Mouse (Mus musculus) stomach, postnatal 0 days (tissue): ENCODE results near the gene Hspg2. TPM values are rescaled to one million over a fixed set of nuclear protein-coding genes. Genes with fewer than 3 reads are reported as not detected.
"Not testable (repeated sequence)": the region's sequence is repeated elsewhere in the genome, so short reads cannot be mapped to it uniquely, and the experiment has no call there.

Experiments
- ATAC-seq: fragments of 200-750 bp; cut with Nextera tagmentation; 2 replicates; pipeline ENCODE4 v1.8.0; 2017; ENCODE audit not compliant: low FRiP score, low TSS enrichment
- DNase-seq: peaks from one replicate; pipeline ENCODE4 v3.0.0-alpha.2; 2016; ENCODE audit warnings: low spot score
- H3K27ac ChIP-seq: fragments of 300-500 bp; sonication (generic); replicated peaks from 2 replicates; pipeline ENCODE4 v1.5.1; 2014; ENCODE audit warnings: mild to moderate bottlenecking, control low read depth
- H3K27me3 ChIP-seq: fragments of 300-500 bp; sonication (generic); 2 replicates; pipeline ENCODE4 v1.6.1; 2014; ENCODE audit warnings: low read length; ENCODE audit not compliant: control insufficient read depth, insufficient read depth
- H3K36me3 ChIP-seq: fragments of 300-500 bp; sonication (generic); 2 replicates; pipeline ENCODE4 v1.6.1; 2014; ENCODE audit warnings: low read length, mixed read lengths; ENCODE audit not compliant: control insufficient read depth, insufficient read depth
- H3K4me1 ChIP-seq: fragments of 300-500 bp; sonication (generic); replicated peaks from 2 replicates; pipeline ENCODE4 v1.6.1; 2014; ENCODE audit warnings: antibody characterized with exemption; ENCODE audit not compliant: control insufficient read depth, insufficient read depth
- H3K4me2 ChIP-seq: fragments of 300-500 bp; sonication (generic); replicated peaks from 2 replicates; pipeline ENCODE4 v1.6.1; 2014; ENCODE audit warnings: low read depth, mild to moderate bottlenecking, control low read depth, moderate library complexity
- H3K4me3 ChIP-seq: fragments of 300-500 bp; sonication (generic); 2 replicates; pipeline ENCODE4 v1.5.1; 2014; ENCODE audit warnings: low read depth, low read length, control low read depth
- H3K9ac ChIP-seq: fragments of 300-500 bp; sonication (generic); 2 replicates; pipeline ENCODE4 v1.6.1; 2014; ENCODE audit warnings: mild to moderate bottlenecking, low read length, control low read depth, mixed read lengths
- H3K9me3 ChIP-seq: fragments of 300-500 bp; sonication (generic); 2 replicates; pipeline ENCODE4 v1.6.1; 2016; ENCODE audit warnings: low read length; ENCODE audit not compliant: control insufficient read depth
- CTCF ChIP-seq: IDR thresholded peaks from 2 replicates; pipeline ENCODE4 v1.5.1; 2016; ENCODE audit warnings: antibody characterized with exemption, low read depth, mild to moderate bottlenecking, moderate library complexity
- EP300 ChIP-seq: optimal IDR thresholded peaks from 2 replicates; pipeline ENCODE3; 2016; ENCODE audit warnings: antibody characterized with exemption
- WGBS: fragments of 180-500 bp; shearing (Covaris S2); extraction: QIAGEN DNeasy Blood & Tissue Kit; methylation state at CpG from one replicate; pipeline ENCODE4 v1.1.7; 2014; 5-methylcytosine and 5-hydroxymethylcytosine counted together
- polyA plus RNA-seq: library from polyadenylated mRNA; unstranded; fragments of >200 nt; fragmentation: Nextera tagmentation; extraction: Ambion mirVana; gene quantifications from 2 replicates; pipeline ENCODE4 v1.2.1, GENCODE M21; 2015

The Hspg2 gene
- 16.0 and 18.8 TPM in 2 replicates for polyA plus RNA-seq

DNA sequence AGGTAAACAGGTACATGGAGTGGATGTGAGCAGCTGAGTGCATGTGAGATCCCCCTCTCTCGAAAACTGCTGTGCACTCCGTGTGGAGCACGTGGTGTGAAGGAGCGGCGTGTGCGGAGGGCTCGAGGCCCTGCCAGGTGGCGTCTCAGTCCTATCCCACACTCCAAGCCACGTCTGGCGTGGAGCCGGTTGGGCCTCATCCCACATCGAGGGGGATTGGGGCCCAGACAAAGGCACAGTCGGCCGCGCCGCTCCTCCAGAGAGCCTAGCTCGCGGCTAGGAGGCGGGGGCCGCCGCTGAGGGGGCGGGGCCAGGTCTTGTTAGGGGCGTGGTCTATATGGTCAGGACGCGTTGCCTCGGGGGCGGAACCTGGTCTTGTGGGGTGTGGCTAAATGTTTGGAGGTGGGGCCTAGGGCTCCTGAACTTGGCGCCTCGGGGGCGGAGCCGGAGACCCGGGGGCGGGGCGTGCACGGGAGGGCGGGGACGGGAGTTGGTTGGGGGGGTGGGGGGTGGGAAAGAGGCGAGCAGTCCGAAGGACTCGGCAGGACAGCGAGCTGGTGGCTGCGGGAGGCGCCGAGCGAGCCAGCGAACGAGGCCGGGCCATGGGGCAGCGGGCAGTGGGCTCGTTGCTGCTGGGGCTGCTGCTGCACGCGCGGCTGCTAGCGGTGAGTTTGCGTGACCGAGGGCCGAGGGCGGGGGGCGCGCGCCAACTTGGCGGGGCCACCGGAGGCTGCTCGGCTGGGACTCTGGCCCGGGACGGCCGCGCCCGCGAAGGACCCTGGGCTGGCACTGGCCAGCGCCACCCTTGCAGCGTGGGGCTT is at the start of gene Hspg2:
Gene Hspg2, plus strand, starts transcription at position 510 of the 821 bp plus-strand sequence.
- H3K4me2 ChIP-seq = peak within 1 kb of the TSS; percentile 84
- H3K27ac ChIP-seq = peak within 1 kb of the TSS; percentile 89
- WGBS = under 1% methylated on average over 58 of the region's 72 CpGs
- peak within 1 kb of the TSS; percentile 86 for H3K9ac ChIP-seq
- no peaks in the 10 kb centered on the region for H3K36me3 ChIP-seq
- H3K4me1 ChIP-seq = peaks cover 15% of the 10 kb centered on the region
- H3K4me3 ChIP-seq = peak within 1 kb of the TSS; percentile 79
- H3K27me3 ChIP-seq = no peaks in the 10 kb centered on the region
- no peaks in the 10 kb centered on the region for H3K9me3 ChIP-seq
- peak; percentile 99 for DNase-seq
- ATAC-seq = peak; percentile 87
- TF ChIP-seq CTCF = peak; percentile 37
- no peak for TF ChIP-seq EP300

DNA sequence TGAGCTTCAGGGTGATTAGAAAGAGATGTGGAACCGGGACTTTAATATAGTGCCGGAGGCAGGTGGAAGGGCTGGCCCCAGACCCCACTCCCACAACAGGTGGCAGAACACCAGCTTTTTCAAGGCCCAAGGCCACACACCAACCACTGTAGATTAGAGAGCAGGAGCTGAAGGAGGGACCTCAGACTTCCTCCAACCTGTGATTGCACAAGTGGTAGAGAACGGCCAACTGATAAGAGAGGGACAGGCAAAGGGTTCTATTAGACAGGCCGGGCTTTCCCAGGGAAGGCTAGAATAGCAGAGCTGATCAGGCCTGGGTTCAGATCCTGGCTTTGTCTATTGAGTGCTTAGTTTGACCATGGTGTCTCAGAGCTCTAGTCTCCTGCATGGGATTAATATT is 38.1 kb upstream of the Hspg2 start, which contains the start of gene Cela3b:
Gene Cela3b, minus strand, starts transcription at position 39 of the 400 bp plus-strand sequence.
- no peak for DNase-seq
- H3K9me3 ChIP-seq = no peaks in the 10 kb centered on the region
- no peaks in the 10 kb centered on the region for H3K36me3 ChIP-seq
- no peaks in the 10 kb centered on the region for H3K4me1 ChIP-seq
- no peak within 1 kb of the TSS for H3K27ac ChIP-seq
- H3K27me3 ChIP-seq = no peaks in the 10 kb centered on the region
- peak; percentile 40; the same call in 1 of the 2 replicates for ATAC-seq
- no peak within 1 kb of the TSS for H3K4me2 ChIP-seq
- no peak for TF ChIP-seq CTCF
- TF ChIP-seq EP300 = no peak
- 77% methylated on average over 4 of the region's 4 CpGs for WGBS
- no peak within 1 kb of the TSS for H3K4me3 ChIP-seq
- H3K9ac ChIP-seq = no peak within 1 kb of the TSS

DNA sequence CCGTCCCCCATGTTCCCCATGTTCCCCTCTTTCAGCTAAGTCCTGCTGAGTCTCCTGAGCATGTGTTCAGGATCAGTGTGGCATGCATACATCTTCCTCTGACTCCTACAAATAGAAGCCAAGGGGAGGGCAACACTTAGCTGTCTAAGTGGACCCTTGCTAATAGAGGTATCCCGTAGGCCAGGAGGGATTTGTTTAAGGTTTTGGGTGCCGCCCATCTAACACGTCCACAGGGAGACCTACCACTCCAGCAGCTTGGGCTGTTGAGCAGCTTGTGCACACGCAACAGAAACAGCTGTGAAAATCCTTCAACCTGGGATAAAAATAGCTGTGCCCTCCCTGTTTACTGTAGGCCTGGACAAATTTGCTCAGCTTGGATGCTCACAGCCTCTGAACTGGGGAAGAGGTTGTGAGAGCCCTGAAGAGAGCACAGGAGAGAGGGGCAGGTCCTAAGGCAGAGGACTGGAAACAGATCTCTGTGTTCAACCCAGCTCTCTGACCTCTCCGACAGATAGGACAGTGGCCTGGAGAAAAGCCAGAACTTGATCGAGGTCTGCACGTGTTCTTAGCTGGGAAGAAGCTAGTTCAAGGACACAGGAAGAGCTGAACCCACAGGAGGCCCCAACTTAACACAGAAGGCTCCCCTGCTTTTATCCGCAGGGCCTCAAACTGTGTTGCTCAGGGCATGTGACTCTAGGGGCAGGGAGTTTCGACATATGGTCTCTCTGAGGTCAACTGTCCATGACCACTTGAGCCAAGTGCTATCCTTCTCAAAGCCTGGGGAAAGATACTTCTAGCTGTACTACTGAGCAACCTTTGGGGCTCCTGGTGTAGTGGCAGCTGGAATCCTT is 35.6 kb upstream of the Hspg2 start:
- not testable (repeated sequence) for H3K9ac ChIP-seq, H3K36me3 ChIP-seq, H3K4me1 ChIP-seq, H3K27ac ChIP-seq, H3K27me3 ChIP-seq, DNase-seq, H3K4me3 ChIP-seq, H3K4me2 ChIP-seq, H3K9me3 ChIP-seq
- ATAC-seq = peak; percentile 46
- 48% methylated on average over 10 of the region's 10 CpGs for WGBS

DNA sequence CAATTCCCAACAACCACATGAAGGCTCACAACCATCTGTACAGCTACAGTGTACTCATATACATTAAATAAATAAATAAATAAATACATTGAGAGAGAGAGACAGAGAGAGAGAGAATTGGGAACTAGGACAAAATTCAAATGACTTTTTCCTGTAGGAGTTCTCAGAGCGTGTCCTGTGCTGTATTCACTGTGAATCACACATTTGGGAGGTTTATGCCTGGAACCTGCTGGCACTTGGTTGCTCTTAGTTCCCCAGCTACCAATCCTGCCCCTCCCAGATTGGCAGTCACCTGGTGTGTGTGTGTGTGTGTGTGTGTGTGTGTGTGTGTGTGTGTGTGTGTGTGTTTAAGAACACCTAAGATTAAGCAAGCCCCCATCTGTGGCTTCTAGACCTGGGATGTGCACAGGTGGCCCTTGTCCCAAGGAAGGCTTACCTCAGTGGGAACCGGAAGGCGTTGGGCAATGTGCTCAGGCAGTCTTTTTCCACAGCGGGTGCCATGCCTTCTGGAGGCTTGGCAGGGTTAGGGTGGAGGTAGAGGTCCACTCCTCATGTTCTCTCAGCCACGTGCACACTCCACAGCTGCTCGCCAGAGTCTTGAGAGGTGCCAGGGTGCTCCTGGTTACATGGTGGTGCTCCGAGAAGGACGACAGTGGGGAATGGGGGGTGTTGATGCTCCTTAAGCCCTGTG is 31.4 kb upstream of the Hspg2 start:
- 85% methylated on average over 8 of the region's 8 CpGs for WGBS
- TF ChIP-seq EP300 = no peak
- TF ChIP-seq CTCF = no peak
- Histone ChIP-seq H3K4me3 (no peak overlapping the region), H3K27me3 (no peaks in the 10 kb centered on the region), H3K4me1 (no peaks in the 10 kb centered on the region), H3K9ac (no peak overlapping the region), H3K27ac (no peak overlapping the region), H3K4me2 (no peak overlapping the region), H3K36me3 (no peaks in the 10 kb centered on the region), H3K9me3 (no peaks in the 10 kb centered on the region)
- ATAC-seq (0 out of 2 replicates have a peak, but pooled peaks have one; percentile 18), DNase-seq (no peak)

DNA sequence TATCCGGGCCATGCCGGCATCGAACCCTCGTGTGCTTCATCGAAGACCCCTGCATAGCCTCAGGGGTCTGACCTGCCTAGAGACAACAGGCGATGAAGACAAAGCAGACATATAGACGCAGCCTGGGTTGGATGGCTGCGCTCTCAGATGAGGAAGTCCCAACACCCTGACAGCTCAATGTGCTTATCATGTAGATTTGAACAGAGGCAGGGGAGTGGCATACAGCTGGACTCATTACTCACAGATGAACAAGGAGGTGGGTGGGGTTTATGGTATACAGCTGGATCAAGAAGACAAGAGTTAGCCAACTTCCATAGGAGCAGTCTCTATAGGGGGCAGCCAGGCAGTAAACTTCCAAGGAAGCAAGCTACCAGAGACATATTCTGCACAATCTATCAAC is 29.7 kb upstream of the Hspg2 start:
- Histone ChIP-seq H3K36me3 (no peaks in the 10 kb centered on the region), H3K9ac (no peak overlapping the region), H3K27me3 (no peaks in the 10 kb centered on the region), H3K4me1 (no peaks in the 10 kb centered on the region), H3K4me3 (no peak overlapping the region), H3K9me3 (no peaks in the 10 kb centered on the region), H3K4me2 (no peak overlapping the region), H3K27ac (no peak overlapping the region)
- DNase-seq (no peak), ATAC-seq (peak; percentile 33)
- WGBS = 84% methylated on average over 8 of the region's 8 CpGs
- no peak for TF ChIP-seq CTCF
- TF ChIP-seq EP300 = no peak
